Mouse (Mus musculus) gastrocnemius, adult 18-20 months (tissue): ENCODE measurements at regions not wholly inside any gene's neighbourhood (a gene's known extent, or its start where the extent isn't known, plus 50 kb on each side); places are given as distances from the start of the nearest gene placed in this dataset.

Experiments used
- DNase-seq: peaks from one replicate; pipeline ENCODE4 v3.0.0; 2021; ENCODE audit warnings: low spot score

GRCm38 (mm10) chr3:121864734-121865445 is 49.8 kb upstream of the Abcd3 start:
- no peak for DNase-seq
